Mouse (Mus musculus): ENCODE data around the gene Cebpe. TPM values are rescaled to one million over a fixed set of nuclear protein-coding genes. Genes with fewer than 3 reads are reported as not detected.
A peak's percentile ranks its signal among the peaks of the same experiment; 100 is the strongest.

The Cebpe gene
- polyA plus RNA-seq, 1 experiment from 2014 or later: not detected

GRCm38 (mm10) chr14:54678657-54679304, 33.2 kb downstream of the Cebpe start:
- H3K4me2 ChIP-seq (replicated peaks; ENCODE audit: low read depth, low read length): no peak overlapping the region
- no peaks in the 10 kb centered on the region for H3K27me3 ChIP-seq (ENCODE audit: control insufficient read depth, insufficient read depth, low read length)
- H3K9me3 ChIP-seq (ENCODE audit: control insufficient read depth, low read length): no peaks in the 10 kb centered on the region
- no peak overlapping the region for H3K9ac ChIP-seq (ENCODE audit: low read depth, low read length)
- DNase-seq (ENCODE audit: low spot score) (no peak), ATAC-seq (ENCODE audit: low FRiP score) (no peak)
- H3K4me1 ChIP-seq (replicated peaks; ENCODE audit: control insufficient read depth, insufficient read depth, low read length): no peaks in the 10 kb centered on the region
- H3K36me3 ChIP-seq (ENCODE audit: control insufficient read depth, insufficient read depth, low read length): no peaks in the 10 kb centered on the region
- no peak overlapping the region for H3K27ac ChIP-seq (ENCODE audit: low read depth, low read length)
- 86% methylated on average over 16 of the region's 16 CpGs for WGBS
- no peak overlapping the region for H3K4me3 ChIP-seq (ENCODE audit: low read depth, low read length)

- Histone ChIP-seq H3K4me3 (ENCODE audit: low read depth, low read length) (no peak overlapping the region), H3K9ac (ENCODE audit: low read depth, low read length) (no peak overlapping the region), H3K27ac (ENCODE audit: low read depth, low read length) (no peak overlapping the region), H3K9me3 (ENCODE audit: control insufficient read depth, low read length) (no peaks in the 10 kb centered on the region), H3K27me3 (ENCODE audit: control insufficient read depth, insufficient read depth, low read length) (no peaks in the 10 kb centered on the region), H3K36me3 (ENCODE audit: control insufficient read depth, insufficient read depth, low read length) (0 out of 2 replicates have a peak, but pooled peaks cover 2% of the 10 kb centered on the region), H3K4me2 (replicated peaks; ENCODE audit: low read depth, low read length) (no peak overlapping the region), H3K4me1 (replicated peaks; ENCODE audit: control insufficient read depth, insufficient read depth, low read length) (no peaks in the 10 kb centered on the region)
- DNase-seq (ENCODE audit: low spot score): no peak
- 96% methylated on average over 5 of the region's 5 CpGs for WGBS
- ATAC-seq (ENCODE audit: low FRiP score): no peak
Observed at GRCm38 (mm10) chr14:54676290-54676689, 35.7 kb downstream of the Cebpe start.

GRCm38 (mm10) chr14:54674317-54674716, 37.7 kb downstream of the Cebpe start:
- ATAC-seq (ENCODE audit: low FRiP score) (no peak), DNase-seq (ENCODE audit: low spot score) (no peak)
- Histone ChIP-seq H3K9ac (ENCODE audit: low read depth, low read length) (no peak overlapping the region), H3K4me3 (ENCODE audit: low read depth, low read length) (no peak overlapping the region), H3K4me2 (replicated peaks; ENCODE audit: low read depth, low read length) (no peak overlapping the region), H3K9me3 (ENCODE audit: control insufficient read depth, low read length) (no peaks in the 10 kb centered on the region), H3K4me1 (replicated peaks; ENCODE audit: control insufficient read depth, insufficient read depth, low read length) (no peaks in the 10 kb centered on the region), H3K36me3 (ENCODE audit: control insufficient read depth, insufficient read depth, low read length) (0 out of 2 replicates have a peak, but pooled peaks cover 2% of the 10 kb centered on the region), H3K27ac (ENCODE audit: low read depth, low read length) (no peak overlapping the region), H3K27me3 (ENCODE audit: control insufficient read depth, insufficient read depth, low read length) (no peaks in the 10 kb centered on the region)
- 87% methylated on average over 2 of the region's 2 CpGs for WGBS

GRCm38 (mm10) chr14:54669381-54669780, 42.6 kb downstream of the Cebpe start:
- H3K4me2 ChIP-seq (replicated peaks; ENCODE audit: low read depth, low read length): no peak overlapping the region
- DNase-seq (ENCODE audit: low spot score) (peak; percentile 59), ATAC-seq (ENCODE audit: low FRiP score) (no peak)
- peaks cover 9% of the 10 kb centered on the region; the same call in 1 of the 2 replicates for H3K36me3 ChIP-seq (ENCODE audit: control insufficient read depth, insufficient read depth, low read length)
- no peaks in the 10 kb centered on the region for H3K9me3 ChIP-seq (ENCODE audit: control insufficient read depth, low read length)
- WGBS: 90% methylated on average over 4 of the region's 4 CpGs
- H3K27me3 ChIP-seq (ENCODE audit: control insufficient read depth, insufficient read depth, low read length): no peaks in the 10 kb centered on the region
- no peak overlapping the region for H3K4me3 ChIP-seq (ENCODE audit: low read depth, low read length)
- no peak overlapping the region for H3K27ac ChIP-seq (ENCODE audit: low read depth, low read length)
- no peak overlapping the region for H3K9ac ChIP-seq (ENCODE audit: low read depth, low read length)
- H3K4me1 ChIP-seq (replicated peaks; ENCODE audit: control insufficient read depth, insufficient read depth, low read length): no peaks in the 10 kb centered on the region

GRCm38 (mm10) chr14:54664477-54665222, 47.3 kb downstream of the Cebpe start:
- Histone ChIP-seq H3K9ac (ENCODE audit: low read depth, low read length) (no peak overlapping the region), H3K36me3 (ENCODE audit: control insufficient read depth, insufficient read depth, low read length) (peaks cover 26% of the 10 kb centered on the region), H3K4me2 (replicated peaks; ENCODE audit: low read depth, low read length) (no peak overlapping the region), H3K9me3 (ENCODE audit: control insufficient read depth, low read length) (no peaks in the 10 kb centered on the region), H3K27me3 (ENCODE audit: control insufficient read depth, insufficient read depth, low read length) (no peaks in the 10 kb centered on the region), H3K27ac (ENCODE audit: low read depth, low read length) (no peak overlapping the region), H3K4me3 (ENCODE audit: low read depth, low read length) (no peak overlapping the region), H3K4me1 (replicated peaks; ENCODE audit: control insufficient read depth, insufficient read depth, low read length) (no peaks in the 10 kb centered on the region)
- 88% methylated on average over 10 of the region's 10 CpGs for WGBS
- DNase-seq (ENCODE audit: low spot score): no peak
- ATAC-seq (ENCODE audit: low FRiP score): no peak

Other genes starting within 250 kb of the Cebpe start
- 19.7 and 19.9 TPM in 2 replicates for gene Lrp10, start 248.0 kb downstream of the Cebpe start, polyA plus RNA-seq (2014; fragmentation: Nextera tagmentation; extraction: Ambion mirVana)
- 37.3 and 40.0 TPM in 2 replicates for gene Rem2, start 236.1 kb downstream of the Cebpe start, polyA plus RNA-seq (2014; fragmentation: Nextera tagmentation; extraction: Ambion mirVana)
- 115 and 120 TPM in 2 replicates for gene Prmt5, start 194.6 kb downstream of the Cebpe start, polyA plus RNA-seq (2014; fragmentation: Nextera tagmentation; extraction: Ambion mirVana)
- 34.8 and 35.7 TPM in 2 replicates for gene Haus4, start 157.6 kb downstream of the Cebpe start, polyA plus RNA-seq (2014; fragmentation: Nextera tagmentation; extraction: Ambion mirVana)
- gene Ajuba, start 134.6 kb downstream of the Cebpe start, polyA plus RNA-seq (2014; fragmentation: Nextera tagmentation; extraction: Ambion mirVana): 23.2 and 29.4 TPM in 2 replicates
- gene 4931414P19Rik, start 106.2 kb downstream of the Cebpe start, polyA plus RNA-seq (2014; fragmentation: Nextera tagmentation; extraction: Ambion mirVana): 6.2 and 6.9 TPM in 2 replicates
- gene Psmb5, start 94.2 kb downstream of the Cebpe start, polyA plus RNA-seq (2014; fragmentation: Nextera tagmentation; extraction: Ambion mirVana): 439 and 455 TPM in 2 replicates
- not detected in 2 replicates for gene Psmb11, start 90.7 kb downstream of the Cebpe start, polyA plus RNA-seq (2014; fragmentation: Nextera tagmentation; extraction: Ambion mirVana)
- not detected in 2 replicates for gene Gm17606, start 71.2 kb downstream of the Cebpe start, polyA plus RNA-seq (2014; fragmentation: Nextera tagmentation; extraction: Ambion mirVana)
- gene Cdh24, start 70.8 kb downstream of the Cebpe start, polyA plus RNA-seq (2014; fragmentation: Nextera tagmentation; extraction: Ambion mirVana): 5.6 and 8.1 TPM in 2 replicates
- 99.9 and 108 TPM in 2 replicates for gene 1700123O20Rik, start 26.0 kb downstream of the Cebpe start, polyA plus RNA-seq (2014; fragmentation: Nextera tagmentation; extraction: Ambion mirVana)
- gene Acin1, start 25.2 kb downstream of the Cebpe start, polyA plus RNA-seq (2014; fragmentation: Nextera tagmentation; extraction: Ambion mirVana): 148 and 185 TPM in 2 replicates
- 0.06 TPM in 2 replicates for gene Gm29776, start 13.3 kb downstream of the Cebpe start, polyA plus RNA-seq (2014; fragmentation: Nextera tagmentation; extraction: Ambion mirVana)
- 2.8 and 3.3 TPM in 2 replicates for gene Slc7a8, start 69.8 kb upstream of the Cebpe start, polyA plus RNA-seq (2014; fragmentation: Nextera tagmentation; extraction: Ambion mirVana)
- gene Rnf212b, start 102.0 kb upstream of the Cebpe start, polyA plus RNA-seq (2014; fragmentation: Nextera tagmentation; extraction: Ambion mirVana): not detected in 2 replicates
- 11.0 and 14.2 TPM in 2 replicates for gene Homez, start 158.8 kb upstream of the Cebpe start, polyA plus RNA-seq (2014; fragmentation: Nextera tagmentation; extraction: Ambion mirVana)
- 1.0 and 1.3 TPM in 2 replicates for gene Ppp1r3e, start 165.4 kb upstream of the Cebpe start, polyA plus RNA-seq (2014; fragmentation: Nextera tagmentation; extraction: Ambion mirVana)
- 3.2 and 4.3 TPM in 2 replicates for gene Bcl2l2, start 171.2 kb upstream of the Cebpe start, polyA plus RNA-seq (2014; fragmentation: Nextera tagmentation; extraction: Ambion mirVana)
- not detected in 2 replicates for gene Gm20521, start 171.3 kb upstream of the Cebpe start, polyA plus RNA-seq (2014; fragmentation: Nextera tagmentation; extraction: Ambion mirVana)
- gene Pabpn1, start 180.3 kb upstream of the Cebpe start, polyA plus RNA-seq (2014; fragmentation: Nextera tagmentation; extraction: Ambion mirVana): 168 and 173 TPM in 2 replicates
- gene Slc22a17, start 201.0 kb upstream of the Cebpe start, polyA plus RNA-seq (2014; fragmentation: Nextera tagmentation; extraction: Ambion mirVana): 40.2 and 41.0 TPM in 2 replicates
- gene Efs, start 214.0 kb upstream of the Cebpe start, polyA plus RNA-seq (2014; fragmentation: Nextera tagmentation; extraction: Ambion mirVana): 20.7 and 22.2 TPM in 2 replicates
- gene Il25, start 220.5 kb upstream of the Cebpe start, polyA plus RNA-seq (2014; fragmentation: Nextera tagmentation; extraction: Ambion mirVana): 0.47 TPM in 1 of 2 replicates, not detected in the other
- gene Cmtm5, start 224.1 kb upstream of the Cebpe start, polyA plus RNA-seq (2014; fragmentation: Nextera tagmentation; extraction: Ambion mirVana): 1.8 and 4.1 TPM in 2 replicates